Mouse (Mus musculus) heart, postnatal 10 days (tissue): ENCODE results near the gene Spag6l. TPM values are rescaled to one million over a fixed set of nuclear protein-coding genes. Genes with fewer than 3 reads are reported as not detected.

Source experiments
- total RNA-seq, 2 experiments: library from RNA; stranded (reverse); gene quantifications; 2 replicates each; pipeline ENCODE4 v1.2.3; 2021

The Spag6l gene
- total RNA-seq, 2 experiments from 2014 or later, result not detected

Other genes starting within 250 kb of the Spag6l start
- gene Fgd4, start 228.9 kb downstream of the Spag6l start, total RNA-seq, result 10 to 100 TPM; 24.1 to 33.1 TPM
- gene Olfr19, start 153.1 kb downstream of the Spag6l start, total RNA-seq, result not detected
- gene Igll1, start 34.5 kb upstream of the Spag6l start, total RNA-seq, result not detected
- gene Top3b, start 41.3 kb upstream of the Spag6l start, total RNA-seq, result 10 to 100 TPM; 39.6 to 42.8 TPM
- under 1 TPM; 0.62 to 0.77 TPM for gene Vpreb1, start 41.4 kb upstream of the Spag6l start, total RNA-seq
- gene Ppm1f, start 67.0 kb upstream of the Spag6l start, total RNA-seq, result 10 to 100 TPM; 43.4 to 49.0 TPM
- gene Mapk1, start 153.9 kb upstream of the Spag6l start, total RNA-seq, result 100 to 1,000 TPM; 121 TPM
- gene Ypel1, start 240.2 kb upstream of the Spag6l start, total RNA-seq, result 1 to 10 TPM; 4.4 to 4.7 TPM